Mouse (Mus musculus) heart, embryonic 13.5 days (tissue): ENCODE measurements around the gene Dspp. TPM values are rescaled to one million over a fixed set of nuclear protein-coding genes. Genes with fewer than 3 reads are reported as not detected.

ENCODE experiments used
- ATAC-seq: fragments of 200-750 bp; cut with Nextera tagmentation; 2 replicates; pipeline ENCODE4 v1.8.0; 2017; ENCODE audit warnings: moderate TSS enrichment; ENCODE audit not compliant: insufficient number of reproducible peaks, low FRiP score, low TSS enrichment; ENCODE audit errors: extremely low read depth
- H3K27ac ChIP-seq: fragments of 300-500 bp; sonication (generic); replicated peaks from 2 replicates; pipeline ENCODE4 v1.5.1; 2015; ENCODE audit warnings: moderate library complexity, mild to moderate bottlenecking, inconsistent platforms
- H3K27me3 ChIP-seq: fragments of 300-500 bp; sonication (generic); replicated peaks from 2 replicates; pipeline ENCODE4 v1.6.1; 2015; ENCODE audit warnings: mild to moderate bottlenecking, inconsistent platforms
- H3K36me3 ChIP-seq: fragments of 300-500 bp; sonication (generic); 2 replicates; pipeline ENCODE4 v1.6.1; 2015; ENCODE audit warnings: mild to moderate bottlenecking, inconsistent platforms
- H3K4me1 ChIP-seq: fragments of 300-500 bp; sonication (generic); 2 replicates; pipeline ENCODE4 v1.6.1; 2015; ENCODE audit warnings: inconsistent platforms
- H3K4me2 ChIP-seq: fragments of 300-500 bp; sonication (generic); 2 replicates; pipeline ENCODE4 v1.6.1; 2015; ENCODE audit warnings: inconsistent platforms, mild to moderate bottlenecking, moderate library complexity
- H3K4me3 ChIP-seq: fragments of 300-500 bp; sonication (generic); 2 replicates; pipeline ENCODE4 v1.5.1; 2015; ENCODE audit warnings: moderate library complexity, mild to moderate bottlenecking, inconsistent platforms
- H3K9ac ChIP-seq: fragments of 300-500 bp; sonication (generic); 2 replicates; pipeline ENCODE4 v1.6.1; 2015; ENCODE audit warnings: inconsistent platforms, mild to moderate bottlenecking, moderate library complexity
- H3K9me3 ChIP-seq: fragments of 300-500 bp; sonication (generic); 2 replicates; pipeline ENCODE4 v1.6.1; 2016; ENCODE audit warnings: inconsistent platforms
- WGBS: fragments of 180-500 bp; shearing (Covaris S2); methylation state at CpG from one replicate; pipeline ENCODE4 v1.1.7; 2015; ENCODE audit warnings: mixed read lengths; 5-methylcytosine and 5-hydroxymethylcytosine counted together
- polyA plus RNA-seq: library from polyadenylated mRNA; unstranded; fragments of >200 nt; fragmentation: Nextera tagmentation; extraction: Ambion mirVana; gene quantifications from 2 replicates; pipeline ENCODE4 v1.2.1, GENCODE M21; 2015

Dspp gene
- polyA plus RNA-seq, 1 experiment from 2014 or later = not detected

GRCm38 (mm10) chr5:104201153-104201950, 30.8 kb downstream of the Dspp start:
- H3K36me3 ChIP-seq = no peaks in the 10 kb centered on the region
- H3K27me3 ChIP-seq = no peaks in the 10 kb centered on the region
- no peak overlapping the region for H3K4me3 ChIP-seq
- H3K27ac ChIP-seq = no peak overlapping the region
- no peak for ATAC-seq
- no peaks in the 10 kb centered on the region for H3K9me3 ChIP-seq
- H3K9ac ChIP-seq = no peak overlapping the region
- H3K4me1 ChIP-seq = no peaks in the 10 kb centered on the region
- WGBS = 82% methylated on average over 12 of the region's 12 CpGs
- H3K4me2 ChIP-seq = no peak overlapping the region

GRCm38 (mm10) chr5:104202351-104202750, 31.8 kb downstream of the Dspp start, which contains the start of gene Dmp1:
Dmp1 (plus strand) TSS chr5:104202613.
- no peak within 1 kb of the TSS for H3K9ac ChIP-seq
- ATAC-seq = no peak

GRCm38 (mm10) chr5:104212531-104212930, 42.0 kb downstream of the Dspp start:
- Histone ChIP-seq H3K9me3 (no peaks in the 10 kb centered on the region), H3K27me3 (no peaks in the 10 kb centered on the region), H3K36me3 (no peaks in the 10 kb centered on the region), H3K4me1 (no peaks in the 10 kb centered on the region), H3K9ac (no peak overlapping the region), H3K27ac (no peak overlapping the region), H3K4me3 (no peak overlapping the region), H3K4me2 (no peak overlapping the region)
- WGBS = 62% methylated on average over 11 of the region's 11 CpGs
- ATAC-seq = no peak

More at GRCm38 (mm10) chr5:104202351-104202750, 31.8 kb downstream of the Dspp start, which contains the start of gene Dmp1:
- Histone ChIP-seq H3K4me1 (no peaks in the 10 kb centered on the region), H3K9me3 (no peaks in the 10 kb centered on the region), H3K27ac (no peak within 1 kb of the TSS), H3K4me2 (no peak within 1 kb of the TSS), H3K36me3 (no peaks in the 10 kb centered on the region), H3K27me3 (no peaks in the 10 kb centered on the region), H3K4me3 (no peak within 1 kb of the TSS)
- WGBS = 68% methylated on average over 5 of the region's 5 CpGs

GRCm38 (mm10) chr5:104218926-104219325, 48.4 kb downstream of the Dspp start:
- Histone ChIP-seq H3K4me3 (no peak overlapping the region), H3K36me3 (no peaks in the 10 kb centered on the region), H3K9me3 (no peaks in the 10 kb centered on the region), H3K9ac (no peak overlapping the region), H3K4me2 (no peak overlapping the region), H3K27me3 (no peaks in the 10 kb centered on the region), H3K27ac (no peak overlapping the region), H3K4me1 (no peaks in the 10 kb centered on the region)
- no peak for ATAC-seq
- 32% methylated on average over 5 of the region's 5 CpGs for WGBS

GRCm38 (mm10) chr5:104224299-104224698, 53.8 kb downstream of the Dspp start:
- no peaks in the 10 kb centered on the region for H3K4me1 ChIP-seq
- no peak overlapping the region for H3K4me3 ChIP-seq
- H3K9ac ChIP-seq = no peak overlapping the region
- no peak for ATAC-seq
- H3K4me2 ChIP-seq = no peak overlapping the region
- 44% methylated on average over 3 of the region's 3 CpGs for WGBS
- no peaks in the 10 kb centered on the region for H3K9me3 ChIP-seq
- H3K27me3 ChIP-seq = no peaks in the 10 kb centered on the region
- no peaks in the 10 kb centered on the region for H3K36me3 ChIP-seq
- no peak overlapping the region for H3K27ac ChIP-seq

- no peaks in the 10 kb centered on the region for H3K36me3 ChIP-seq
- ATAC-seq = no peak
- no peak overlapping the region for H3K27ac ChIP-seq
- H3K4me1 ChIP-seq = no peaks in the 10 kb centered on the region
- no peaks in the 10 kb centered on the region for H3K27me3 ChIP-seq
- no peaks in the 10 kb centered on the region for H3K9me3 ChIP-seq
- no peak overlapping the region for H3K4me3 ChIP-seq
- no peak overlapping the region for H3K4me2 ChIP-seq
- H3K9ac ChIP-seq = no peak overlapping the region
Observed at GRCm38 (mm10) chr5:104224750-104225149, 54.2 kb downstream of the Dspp start.

- Histone ChIP-seq H3K4me2 (no peak overlapping the region), H3K36me3 (no peaks in the 10 kb centered on the region), H3K27me3 (no peaks in the 10 kb centered on the region), H3K4me3 (no peak overlapping the region), H3K27ac (no peak overlapping the region), H3K4me1 (no peaks in the 10 kb centered on the region), H3K9ac (no peak overlapping the region), H3K9me3 (no peaks in the 10 kb centered on the region)
- 50% methylated on average over 1 of the region's 1 CpGs for WGBS
- no peak for ATAC-seq
Observed at GRCm38 (mm10) chr5:104228497-104228896, 58.0 kb downstream of the Dspp start.

Other genes starting within 250 kb of the Dspp start
- 0.18 and 0.27 TPM in 2 replicates for gene Hsd17b13, start 193.3 kb upstream of the Dspp start, polyA plus RNA-seq
- 2.8 and 3.3 TPM in 2 replicates for gene Hsd17b11, start 148.8 kb upstream of the Dspp start, polyA plus RNA-seq
- 53.7 and 55.6 TPM in 2 replicates for gene Nudt9, start 124.4 kb upstream of the Dspp start, polyA plus RNA-seq
- gene Gm17660, start 93.1 kb upstream of the Dspp start, polyA plus RNA-seq = not detected in 2 replicates
- 45.7 and 47.3 TPM in 2 replicates for gene Sparcl1, start 57.0 kb upstream of the Dspp start, polyA plus RNA-seq
- gene Dmp1, start 31.9 kb downstream of the Dspp start, polyA plus RNA-seq = 0.05 and 0.06 TPM in 2 replicates
- gene Ibsp, start 128.5 kb downstream of the Dspp start, polyA plus RNA-seq = 0.06 and 0.17 TPM in 2 replicates
- not detected in 2 replicates for gene Mepe, start 154.6 kb downstream of the Dspp start, polyA plus RNA-seq